Mouse (Mus musculus): ENCODE measurements at regions not wholly inside any gene's neighbourhood (a gene's known extent, or its start where the extent isn't known, plus 50 kb on each side); places are given as distances from the start of the nearest gene placed in this dataset.

GRCm38 (mm10) chr14:24947084-24947483 lies 460.2 kb downstream of the Rps24 start:
- DNase-seq (ENCODE audit: low spot score) (no peak), ATAC-seq (ENCODE audit: low FRiP score) (no peak)
- no peak overlapping the region for H3K27ac ChIP-seq (ENCODE audit: low read depth, low read length)
- no peak overlapping the region for H3K4me3 ChIP-seq (ENCODE audit: low read depth, low read length)
- H3K9ac ChIP-seq (ENCODE audit: low read depth, low read length) = no peak overlapping the region
- H3K36me3 ChIP-seq (ENCODE audit: control insufficient read depth, insufficient read depth, low read length) = no peaks in the 10 kb centered on the region
- no peak overlapping the region for H3K4me2 ChIP-seq (replicated peaks; ENCODE audit: low read depth, low read length)
- H3K27me3 ChIP-seq (ENCODE audit: control insufficient read depth, insufficient read depth, low read length) = no peaks in the 10 kb centered on the region
- 85% methylated on average over 5 of the region's 5 CpGs for WGBS
- H3K4me1 ChIP-seq (replicated peaks; ENCODE audit: control insufficient read depth, insufficient read depth, low read length) = no peaks in the 10 kb centered on the region
- H3K9me3 ChIP-seq (ENCODE audit: control insufficient read depth, low read length) = no peaks in the 10 kb centered on the region

- H3K27me3 ChIP-seq (ENCODE audit: control insufficient read depth, insufficient read depth, low read length) = no peaks in the 10 kb centered on the region
- H3K4me2 ChIP-seq (replicated peaks; ENCODE audit: low read depth, low read length) = no peak overlapping the region
- no peak overlapping the region for H3K27ac ChIP-seq (ENCODE audit: low read depth, low read length)
- no peaks in the 10 kb centered on the region for H3K4me1 ChIP-seq (replicated peaks; ENCODE audit: control insufficient read depth, insufficient read depth, low read length)
- WGBS = 86% methylated on average over 11 of the region's 11 CpGs
- DNase-seq (ENCODE audit: low spot score) = no peak
- H3K9ac ChIP-seq (ENCODE audit: low read depth, low read length) = no peak overlapping the region
- H3K36me3 ChIP-seq (ENCODE audit: control insufficient read depth, insufficient read depth, low read length) = no peaks in the 10 kb centered on the region
- no peak overlapping the region for H3K4me3 ChIP-seq (ENCODE audit: low read depth, low read length)
- no peaks in the 10 kb centered on the region for H3K9me3 ChIP-seq (ENCODE audit: control insufficient read depth, low read length)
- no peak for ATAC-seq (ENCODE audit: low FRiP score)
Measured at GRCm38 (mm10) chr14:24955891-24956410, 469.0 kb downstream of the Rps24 start.

- no peak overlapping the region for H3K27ac ChIP-seq (ENCODE audit: low read depth, low read length)
- no peaks in the 10 kb centered on the region for H3K27me3 ChIP-seq (ENCODE audit: control insufficient read depth, insufficient read depth, low read length)
- ATAC-seq (ENCODE audit: low FRiP score) (no peak), DNase-seq (ENCODE audit: low spot score) (no peak)
- H3K9me3 ChIP-seq (ENCODE audit: control insufficient read depth, low read length) = no peaks in the 10 kb centered on the region
- 69% methylated on average over 2 of the region's 2 CpGs for WGBS
- no peaks in the 10 kb centered on the region for H3K36me3 ChIP-seq (ENCODE audit: control insufficient read depth, insufficient read depth, low read length)
- no peak overlapping the region for H3K4me3 ChIP-seq (ENCODE audit: low read depth, low read length)
- no peak overlapping the region for H3K9ac ChIP-seq (ENCODE audit: low read depth, low read length)
- no peak overlapping the region for H3K4me2 ChIP-seq (replicated peaks; ENCODE audit: low read depth, low read length)
- no peaks in the 10 kb centered on the region for H3K4me1 ChIP-seq (replicated peaks; ENCODE audit: control insufficient read depth, insufficient read depth, low read length)
Measured at GRCm38 (mm10) chr14:24956528-24957210, 469.7 kb downstream of the Rps24 start.

GRCm38 (mm10) chr14:24957392-24957791 lies 470.5 kb downstream of the Rps24 start:
- 81% methylated on average over 4 of the region's 4 CpGs for WGBS
- no peaks in the 10 kb centered on the region for H3K27me3 ChIP-seq (ENCODE audit: control insufficient read depth, insufficient read depth, low read length)

DNA sequence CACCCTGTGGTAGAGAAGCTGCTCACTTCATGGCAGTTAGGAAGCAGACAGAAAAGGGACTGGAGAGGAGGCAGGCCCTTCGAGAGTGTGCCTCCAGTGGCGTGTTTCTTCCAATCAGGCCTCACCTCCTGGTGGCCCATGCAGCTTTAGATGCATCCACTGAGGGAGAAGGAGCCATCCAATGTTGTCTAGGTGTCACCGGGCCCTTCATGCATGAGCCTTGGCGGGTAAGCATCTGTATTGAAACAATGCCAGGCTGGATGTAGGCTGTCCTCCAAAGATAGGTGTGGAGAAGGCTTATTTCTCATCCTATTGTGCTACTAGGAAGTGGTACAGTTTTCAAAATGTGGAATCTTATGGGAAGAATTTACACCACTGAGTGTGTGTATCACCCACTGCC lies 471.9 kb downstream of the Rps24 start:
- H3K4me3 ChIP-seq (ENCODE audit: low read depth, low read length) = no peak overlapping the region
- no peaks in the 10 kb centered on the region for H3K4me1 ChIP-seq (replicated peaks; ENCODE audit: control insufficient read depth, insufficient read depth, low read length)
- H3K27me3 ChIP-seq (ENCODE audit: control insufficient read depth, insufficient read depth, low read length) = no peaks in the 10 kb centered on the region
- no peak overlapping the region for H3K27ac ChIP-seq (ENCODE audit: low read depth, low read length)
- 89% methylated on average over 4 of the region's 4 CpGs for WGBS
- no peak for ATAC-seq (ENCODE audit: low FRiP score)
- no peak for DNase-seq (ENCODE audit: low spot score)
- H3K4me2 ChIP-seq (replicated peaks; ENCODE audit: low read depth, low read length) = no peak overlapping the region
- H3K9me3 ChIP-seq (ENCODE audit: control insufficient read depth, low read length) = no peaks in the 10 kb centered on the region
- no peak overlapping the region for H3K9ac ChIP-seq (ENCODE audit: low read depth, low read length)
- no peaks in the 10 kb centered on the region for H3K36me3 ChIP-seq (ENCODE audit: control insufficient read depth, insufficient read depth, low read length)

More at GRCm38 (mm10) chr14:24957392-24957791, 470.5 kb downstream of the Rps24 start:
- no peaks in the 10 kb centered on the region for H3K4me1 ChIP-seq (replicated peaks; ENCODE audit: control insufficient read depth, insufficient read depth, low read length)
- ATAC-seq (ENCODE audit: low FRiP score) (no peak), DNase-seq (ENCODE audit: low spot score) (no peak)
- H3K4me2 ChIP-seq (replicated peaks; ENCODE audit: low read depth, low read length) = no peak overlapping the region
- no peaks in the 10 kb centered on the region for H3K36me3 ChIP-seq (ENCODE audit: control insufficient read depth, insufficient read depth, low read length)
- no peaks in the 10 kb centered on the region for H3K9me3 ChIP-seq (ENCODE audit: control insufficient read depth, low read length)
- no peak overlapping the region for H3K4me3 ChIP-seq (ENCODE audit: low read depth, low read length)
- no peak overlapping the region for H3K27ac ChIP-seq (ENCODE audit: low read depth, low read length)
- H3K9ac ChIP-seq (ENCODE audit: low read depth, low read length) = no peak overlapping the region

GRCm38 (mm10) chr14:24959401-24959800 lies 472.5 kb downstream of the Rps24 start:
- H3K9me3 ChIP-seq (ENCODE audit: control insufficient read depth, low read length) = no peaks in the 10 kb centered on the region
- no peaks in the 10 kb centered on the region for H3K4me1 ChIP-seq (replicated peaks; ENCODE audit: control insufficient read depth, insufficient read depth, low read length)
- ATAC-seq (ENCODE audit: low FRiP score) (no peak), DNase-seq (ENCODE audit: low spot score) (no peak)
- H3K36me3 ChIP-seq (ENCODE audit: control insufficient read depth, insufficient read depth, low read length) = no peaks in the 10 kb centered on the region
- H3K27me3 ChIP-seq (ENCODE audit: control insufficient read depth, insufficient read depth, low read length) = no peaks in the 10 kb centered on the region
- H3K27ac ChIP-seq (ENCODE audit: low read depth, low read length) = no peak overlapping the region
- H3K9ac ChIP-seq (ENCODE audit: low read depth, low read length) = no peak overlapping the region
- H3K4me2 ChIP-seq (replicated peaks; ENCODE audit: low read depth, low read length) = no peak overlapping the region
- H3K4me3 ChIP-seq (ENCODE audit: low read depth, low read length) = no peak overlapping the region
- WGBS = 64% methylated on average over 1 of the region's 1 CpGs

DNA sequence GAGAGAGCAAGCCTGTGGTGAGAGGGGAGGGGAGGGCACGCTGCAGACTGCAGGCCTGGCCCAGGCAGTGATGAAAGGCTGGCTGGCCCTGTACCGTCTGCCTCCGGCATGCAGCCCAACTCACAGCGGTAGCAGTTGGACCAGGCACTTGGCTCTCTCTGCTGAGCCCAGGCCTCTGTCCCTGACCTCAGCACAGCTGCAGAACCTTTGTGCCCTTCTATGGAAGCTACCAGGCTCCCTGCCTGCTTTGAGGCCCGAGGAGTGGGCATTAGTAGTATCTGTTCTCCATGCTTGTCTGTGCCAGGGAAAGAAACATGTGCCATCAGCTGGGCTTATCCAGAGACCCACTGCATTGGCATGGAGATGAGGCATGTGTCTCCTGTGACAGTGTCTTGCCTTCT lies 473.2 kb downstream of the Rps24 start:
- Histone ChIP-seq H3K9ac (ENCODE audit: low read depth, low read length) (no peak overlapping the region), H3K36me3 (ENCODE audit: control insufficient read depth, insufficient read depth, low read length) (no peaks in the 10 kb centered on the region), H3K9me3 (ENCODE audit: control insufficient read depth, low read length) (no peaks in the 10 kb centered on the region), H3K4me1 (replicated peaks; ENCODE audit: control insufficient read depth, insufficient read depth, low read length) (no peaks in the 10 kb centered on the region), H3K4me3 (ENCODE audit: low read depth, low read length) (no peak overlapping the region), H3K27me3 (ENCODE audit: control insufficient read depth, insufficient read depth, low read length) (no peaks in the 10 kb centered on the region), H3K4me2 (replicated peaks; ENCODE audit: low read depth, low read length) (no peak overlapping the region), H3K27ac (ENCODE audit: low read depth, low read length) (no peak overlapping the region)
- DNase-seq (ENCODE audit: low spot score) = no peak
- no peak for ATAC-seq (ENCODE audit: low FRiP score)
- WGBS = 31% methylated on average over 5 of the region's 5 CpGs

DNA sequence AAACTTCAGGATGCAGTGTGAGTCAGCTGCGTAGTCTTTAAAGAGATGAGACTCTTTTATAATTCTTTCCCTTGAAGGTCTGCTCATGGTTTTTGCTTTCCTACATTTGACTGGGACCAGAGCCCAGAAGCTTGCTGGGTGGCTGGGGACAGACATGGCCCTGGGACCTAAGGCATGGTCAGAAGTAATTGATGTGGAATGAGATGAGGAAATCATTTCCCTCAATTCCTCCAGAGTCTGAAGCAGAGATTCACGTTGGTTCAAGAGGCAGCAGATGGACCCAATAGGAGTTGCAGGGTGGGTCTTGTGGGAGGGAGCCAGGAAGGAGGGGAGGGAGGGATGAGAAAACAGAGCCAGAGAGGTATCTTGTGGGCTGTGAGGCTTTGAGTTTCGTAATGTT lies 473.9 kb downstream of the Rps24 start:
- no peak overlapping the region for H3K4me2 ChIP-seq (replicated peaks; ENCODE audit: low read depth, low read length)
- no peak overlapping the region for H3K4me3 ChIP-seq (ENCODE audit: low read depth, low read length)
- no peaks in the 10 kb centered on the region for H3K36me3 ChIP-seq (ENCODE audit: control insufficient read depth, insufficient read depth, low read length)
- no peaks in the 10 kb centered on the region for H3K4me1 ChIP-seq (replicated peaks; ENCODE audit: control insufficient read depth, insufficient read depth, low read length)
- no peaks in the 10 kb centered on the region for H3K27me3 ChIP-seq (ENCODE audit: control insufficient read depth, insufficient read depth, low read length)
- H3K27ac ChIP-seq (ENCODE audit: low read depth, low read length) = no peak overlapping the region
- no peaks in the 10 kb centered on the region for H3K9me3 ChIP-seq (ENCODE audit: control insufficient read depth, low read length)
- H3K9ac ChIP-seq (ENCODE audit: low read depth, low read length) = no peak overlapping the region
- DNase-seq (ENCODE audit: low spot score) = no peak
- WGBS = 76% methylated on average over 3 of the region's 3 CpGs
- ATAC-seq (ENCODE audit: low FRiP score) = no peak

- no peaks in the 10 kb centered on the region for H3K4me1 ChIP-seq (replicated peaks; ENCODE audit: control insufficient read depth, insufficient read depth, low read length)
- no peak overlapping the region for H3K4me3 ChIP-seq (ENCODE audit: low read depth, low read length)
- ATAC-seq (ENCODE audit: low FRiP score) = no peak
- H3K27me3 ChIP-seq (ENCODE audit: control insufficient read depth, insufficient read depth, low read length) = no peaks in the 10 kb centered on the region
- H3K36me3 ChIP-seq (ENCODE audit: control insufficient read depth, insufficient read depth, low read length) = no peaks in the 10 kb centered on the region
- H3K9me3 ChIP-seq (ENCODE audit: control insufficient read depth, low read length) = no peaks in the 10 kb centered on the region
- WGBS = 81% methylated on average over 3 of the region's 3 CpGs
- no peak for DNase-seq (ENCODE audit: low spot score)
- H3K27ac ChIP-seq (ENCODE audit: low read depth, low read length) = no peak overlapping the region
- H3K4me2 ChIP-seq (replicated peaks; ENCODE audit: low read depth, low read length) = no peak overlapping the region
- no peak overlapping the region for H3K9ac ChIP-seq (ENCODE audit: low read depth, low read length)
Measured at GRCm38 (mm10) chr14:24961721-24962120, 474.8 kb downstream of the Rps24 start.
